Mouse (Mus musculus) gastrocnemius, adult 8-10 months (tissue): Measurements from ENCODE around the gene Ndufs8. TPM values are rescaled to one million over a fixed set of nuclear protein-coding genes. Genes with fewer than 3 reads are reported as not detected.

ENCODE experiments used
- DNase-seq, 2 experiments: peaks; one replicate each; pipeline ENCODE4 v3.0.0; 2022; ENCODE audit warnings: low spot score in 2 of 2
- total RNA-seq, 4 experiments: library from RNA; stranded (reverse); gene quantifications; 2 replicates each; pipeline ENCODE4 v1.2.4; 2022

Ndufs8 gene
- total RNA-seq, 4 experiments from 2014 or later = 222 to 255 (median 235) TPM

- no peak for DNase-seq
Observed at GRCm38 (mm10) chr19:3931716-3932115, 19.1 kb upstream of the Ndufs8 start.

GRCm38 (mm10) chr19:3930262-3931057 is 17.9 kb upstream of the Ndufs8 start:
- DNase-seq = no peak

DNA sequence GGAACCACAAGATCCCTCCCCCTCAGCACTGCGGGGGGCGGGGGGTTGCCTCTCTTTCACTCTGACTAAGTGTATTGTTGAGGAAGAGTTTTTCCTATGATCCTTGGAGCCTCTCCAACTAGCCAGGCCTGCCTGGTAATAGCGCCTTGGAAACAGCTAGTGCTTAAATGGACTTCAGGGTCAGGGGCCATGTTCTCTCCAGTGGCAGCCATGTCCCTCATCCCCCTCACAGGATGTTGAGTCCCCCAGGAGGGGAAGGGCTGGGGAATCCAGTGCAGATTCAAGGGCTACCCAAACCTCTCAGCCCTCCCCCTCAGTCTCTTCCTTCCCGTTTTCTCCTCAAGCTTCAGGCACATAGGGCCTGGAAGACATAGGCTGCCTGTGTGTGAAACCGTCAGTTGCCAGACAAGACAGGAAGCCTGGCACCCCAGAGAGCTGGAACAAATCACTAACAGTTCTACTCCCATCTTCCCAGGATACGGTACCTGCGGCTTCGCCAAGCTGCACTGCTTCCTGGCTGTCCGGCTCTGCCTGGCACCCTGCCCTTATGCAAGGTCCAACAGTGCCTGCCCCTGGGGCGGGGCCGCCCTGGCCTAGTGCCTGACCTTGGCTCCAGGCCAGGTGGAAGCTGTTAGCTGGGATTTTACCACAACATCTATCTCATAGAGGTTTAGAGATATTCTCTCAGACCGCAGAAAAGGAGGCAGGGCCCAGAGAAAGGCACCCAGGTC is 16.8 kb upstream of the Ndufs8 start, which contains the start of gene Aldh3b1:
TSS of gene Aldh3b1 (minus strand) at position 598 of the 731 bp plus-strand sequence.
- DNase-seq = peak; percentile 85 to 89

GRCm38 (mm10) chr19:3928779-3929178 is 16.2 kb upstream of the Ndufs8 start:
- no peak for DNase-seq

DNA sequence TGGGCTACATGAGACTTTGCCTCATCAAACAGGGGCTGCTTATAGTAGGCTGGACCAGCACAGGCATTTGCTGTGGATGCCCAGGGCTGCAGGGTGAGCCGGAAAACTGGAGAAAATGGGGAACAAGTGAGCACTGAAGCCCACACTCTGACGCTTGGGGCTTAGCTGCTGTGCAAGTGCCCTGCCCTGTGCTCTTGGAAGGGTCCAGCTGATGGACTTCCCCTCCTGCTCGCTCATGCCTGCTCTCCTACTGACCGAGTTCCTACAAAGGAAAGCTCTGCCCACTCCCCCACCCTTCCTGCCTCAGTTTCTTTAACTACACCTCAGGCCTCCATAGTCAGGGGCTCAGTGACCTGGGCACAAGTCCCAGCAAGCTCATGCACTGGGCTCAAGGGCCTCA is 15.4 kb upstream of the Ndufs8 start:
- DNase-seq = no peak

DNA sequence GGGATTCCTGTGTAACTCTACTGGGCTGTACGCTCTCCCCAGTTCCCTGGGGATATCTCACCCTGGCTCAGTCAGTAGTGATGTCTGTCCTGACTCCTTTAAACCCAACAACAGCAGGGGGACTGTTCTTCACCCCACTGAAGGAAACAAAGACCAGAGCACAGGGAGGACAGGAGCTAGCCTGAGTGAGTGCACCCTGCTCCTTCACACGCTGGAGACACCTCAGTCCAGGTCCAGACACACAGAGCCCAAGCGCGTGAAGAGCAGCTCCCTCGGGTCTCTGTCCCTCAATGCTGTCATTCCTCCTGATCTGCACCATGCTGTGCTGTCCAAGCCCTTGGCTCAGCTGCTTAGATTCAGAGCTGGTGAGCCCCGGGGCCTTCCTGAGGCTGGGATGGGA is 14.1 kb upstream of the Ndufs8 start:
- DNase-seq = no peak

DNA sequence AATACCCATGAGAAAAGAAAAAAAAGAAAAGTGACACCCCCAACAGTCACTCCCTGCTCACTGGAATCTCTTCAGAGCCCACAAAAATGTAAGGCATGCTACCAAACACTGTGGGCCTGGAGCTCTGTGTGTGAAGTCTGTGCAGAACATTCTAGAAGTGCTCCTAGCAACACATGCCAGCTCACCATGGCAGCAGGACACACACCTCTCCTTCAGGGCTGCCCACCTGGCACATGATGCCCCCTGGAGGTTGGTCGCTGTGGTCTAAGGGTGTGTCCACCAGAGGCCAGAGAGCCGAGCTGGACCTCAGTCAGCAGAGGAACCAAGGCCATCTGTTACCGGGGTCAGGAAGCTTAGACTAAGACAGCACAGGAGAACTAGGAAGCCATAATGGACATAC is 13.7 kb upstream of the Ndufs8 start:
- no peak for DNase-seq

DNA sequence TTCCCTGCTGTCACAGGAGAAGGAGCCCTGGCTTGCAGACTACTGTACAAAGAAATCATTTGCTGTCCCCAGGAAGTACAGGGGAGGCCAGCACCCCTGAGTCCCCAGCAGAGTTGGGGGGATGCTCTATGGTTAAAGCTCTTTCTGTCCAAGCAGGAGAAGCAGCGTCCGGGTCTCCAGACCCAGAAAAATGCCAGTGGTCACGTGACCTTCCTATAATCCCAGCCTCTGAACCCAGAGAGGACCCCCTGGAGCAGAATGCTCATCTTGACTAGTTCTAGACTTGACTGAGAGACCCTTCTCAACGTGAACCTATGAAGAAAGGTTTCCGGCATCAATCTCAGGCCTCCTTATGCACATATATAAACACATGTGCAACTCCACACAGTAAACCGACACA is 13.3 kb upstream of the Ndufs8 start:
- no peak for DNase-seq

DNA sequence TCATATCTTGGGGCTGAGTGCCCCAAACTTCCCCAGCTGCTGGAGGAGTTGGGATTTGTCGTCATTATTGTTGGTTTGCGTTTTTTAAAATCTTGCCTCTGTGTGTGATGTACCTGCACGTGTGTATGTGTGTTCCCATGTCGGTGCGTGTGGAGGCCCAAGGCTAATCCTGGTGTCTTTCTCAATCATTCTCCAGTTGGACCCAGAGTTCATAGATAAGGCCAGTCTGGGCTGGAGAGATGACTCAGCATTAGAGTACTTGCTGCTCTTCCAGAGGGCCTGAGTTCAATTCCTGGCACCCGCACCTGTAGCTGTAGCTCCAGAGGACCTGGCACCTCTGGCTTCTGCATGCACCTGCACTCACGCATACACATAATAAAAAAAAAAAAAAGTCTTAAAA is 12.3 kb upstream of the Ndufs8 start:
- no peak for DNase-seq

GRCm38 (mm10) chr19:3924190-3924589 is 11.6 kb upstream of the Ndufs8 start:
- no peak for DNase-seq

DNA sequence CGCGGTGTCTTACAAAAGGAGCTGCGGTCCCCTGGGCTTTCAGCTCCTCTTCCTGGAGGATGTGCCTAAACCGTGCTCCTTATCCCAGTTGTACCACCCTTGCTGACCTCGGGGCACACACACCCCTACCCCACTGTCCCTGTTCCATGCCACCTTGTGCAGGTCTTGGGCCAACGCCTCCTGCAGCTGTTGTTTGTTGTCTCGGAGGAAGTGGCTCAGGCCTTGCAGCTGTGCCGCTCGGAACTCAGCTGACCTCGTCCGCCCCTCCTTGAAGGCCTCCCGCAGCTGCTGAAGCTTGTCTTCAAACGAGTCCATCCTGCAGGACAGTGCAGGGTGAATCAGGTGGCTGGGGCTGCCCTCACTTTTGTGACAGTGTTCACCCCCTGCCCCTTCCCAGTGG is 11.0 kb upstream of the Ndufs8 start:
- DNase-seq = no peak

DNA sequence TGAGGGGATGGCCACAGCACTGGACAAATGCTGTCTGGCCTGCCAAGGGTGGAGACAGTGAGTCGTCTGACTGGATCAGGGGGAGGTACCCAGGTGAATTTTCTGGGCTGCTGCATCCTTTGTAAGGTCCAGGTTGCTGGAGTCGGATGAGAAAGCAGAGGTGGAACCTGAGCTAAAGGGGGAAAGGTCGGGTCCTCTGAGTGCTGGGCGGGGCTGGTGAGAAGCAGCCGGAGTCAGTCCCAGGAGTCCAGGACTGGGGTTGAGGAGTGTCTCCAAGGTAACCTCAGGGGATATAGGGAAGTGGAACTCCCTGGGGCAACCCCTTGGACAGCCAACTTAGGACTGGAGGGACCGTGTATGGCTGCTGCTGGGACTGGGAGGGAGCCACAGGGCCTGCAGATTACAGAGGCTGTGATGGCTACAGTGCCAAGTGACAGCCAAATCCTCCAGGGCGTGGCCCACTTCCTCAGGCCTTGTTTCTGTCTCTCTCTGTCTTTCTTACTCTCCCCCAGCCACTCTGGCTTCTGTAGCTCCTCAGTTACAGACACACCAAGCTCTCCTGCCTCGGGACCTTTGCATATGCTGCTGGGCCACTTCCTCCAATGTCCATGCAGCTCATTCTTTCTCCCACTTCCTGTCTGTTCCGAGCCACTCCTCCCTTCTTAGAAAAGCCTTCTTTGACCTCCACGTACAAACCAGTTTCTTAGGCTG is 10.2 kb upstream of the Ndufs8 start:
- DNase-seq = no peak

DNA sequence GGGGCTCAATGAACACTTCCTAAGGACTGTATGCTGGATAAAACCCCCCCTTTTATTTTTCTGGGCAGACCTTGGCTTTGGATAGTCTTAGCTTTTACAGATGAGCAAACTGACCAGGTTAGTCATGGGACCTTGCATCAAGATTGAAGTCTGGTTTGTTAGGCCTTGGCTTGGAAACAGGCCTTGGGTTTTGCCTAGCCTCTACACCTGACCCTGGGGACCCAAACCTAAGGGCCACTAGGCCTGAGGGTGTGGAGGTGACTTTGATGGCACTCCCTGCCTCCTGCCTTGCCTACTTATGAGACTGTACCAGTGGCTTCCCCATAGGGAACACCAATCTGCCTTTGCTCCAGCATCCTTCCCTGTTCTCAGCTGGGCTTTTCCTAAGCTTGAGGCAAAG is 7.4 kb upstream of the Ndufs8 start:
- DNase-seq = no peak

DNA sequence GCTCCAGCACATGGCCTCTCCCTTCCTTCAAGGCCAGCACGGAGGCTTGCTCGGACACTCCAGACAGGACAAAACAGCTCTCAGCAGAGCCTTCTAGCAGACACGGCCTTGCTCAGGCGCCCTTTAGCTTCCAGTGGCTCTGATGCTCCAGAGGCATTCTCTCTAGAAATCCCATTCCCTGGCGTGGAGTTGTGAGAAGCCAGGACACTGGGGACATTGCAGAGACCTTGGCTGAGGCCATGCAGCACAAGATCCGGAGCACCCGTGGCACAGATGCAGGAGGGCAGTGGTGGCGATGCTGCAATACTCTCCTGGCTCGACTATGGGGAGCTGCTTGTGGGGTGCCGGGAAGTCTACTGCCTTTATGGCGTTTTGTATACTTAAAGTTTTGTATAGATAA is 4.2 kb upstream of the Ndufs8 start:
- no peak for DNase-seq

DNA sequence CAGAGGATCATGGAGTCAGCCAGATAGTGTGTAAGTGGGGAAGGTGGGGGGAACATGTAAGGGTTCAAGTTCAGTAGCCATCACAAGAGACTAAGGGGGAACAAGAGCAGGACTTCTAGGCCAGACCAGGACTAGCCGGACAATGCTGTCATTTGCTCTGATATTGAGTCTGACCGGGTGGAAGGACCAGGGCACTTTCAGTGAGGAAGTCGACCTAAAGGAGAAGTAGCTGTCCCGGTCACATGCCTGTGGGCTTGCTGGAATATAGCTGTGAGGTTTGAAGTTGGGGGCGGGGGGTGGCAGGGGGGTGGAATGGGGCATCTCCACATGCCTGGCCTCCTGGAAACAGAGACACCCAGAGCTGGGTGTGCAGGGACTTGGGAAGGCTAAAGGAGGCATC is 2.0 kb upstream of the Ndufs8 start:
- no peak for DNase-seq

DNA sequence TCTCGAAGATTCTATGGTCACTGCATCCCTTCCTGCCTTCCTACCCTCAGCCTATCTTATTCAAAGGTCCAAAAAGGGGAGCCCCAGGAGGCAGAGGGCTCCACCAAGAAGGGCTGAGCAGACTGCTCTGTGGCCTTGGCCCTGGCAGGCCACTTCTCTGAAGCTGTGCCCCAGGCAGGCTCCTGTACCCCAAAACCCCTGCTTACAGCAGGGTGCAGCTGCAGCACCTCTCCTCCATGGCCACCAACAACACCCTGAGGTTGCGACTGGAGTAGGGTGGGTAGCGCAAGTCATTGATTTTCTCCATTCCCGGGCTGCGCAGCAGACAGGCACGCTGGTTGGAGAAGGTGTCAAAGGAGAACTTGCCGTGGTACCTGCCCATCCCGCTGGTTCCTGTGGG is 1.1 kb upstream of the Ndufs8 start:
- DNase-seq = no peak

DNA sequence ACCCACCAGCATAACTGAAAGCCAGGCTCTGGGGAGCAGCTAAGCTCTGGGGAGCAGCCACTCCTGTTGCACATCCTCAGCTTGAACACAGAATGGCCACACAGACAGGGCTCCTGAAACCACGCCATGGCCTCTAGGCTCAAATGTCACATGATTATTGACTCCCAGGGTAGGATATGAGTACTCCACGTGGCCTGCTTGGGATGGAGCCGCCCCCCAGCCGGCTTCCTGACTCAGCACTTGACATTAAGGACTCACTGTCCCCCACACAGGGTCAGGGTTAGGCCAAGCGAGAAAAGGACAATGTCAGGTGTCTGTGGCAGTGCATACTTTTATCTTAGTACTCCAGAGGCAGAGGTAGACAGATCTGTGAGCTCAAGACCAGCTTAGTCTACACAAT is 2.4 kb downstream of the Ndufs8 start:
- no peak for DNase-seq

- no peak for DNase-seq
Observed at GRCm38 (mm10) chr19:3907876-3908660, 4.5 kb downstream of the Ndufs8 start.

GRCm38 (mm10) chr19:3906795-3907786 is 5.5 kb downstream of the Ndufs8 start, which contains the start of gene Tcirg1:
TSS of gene Tcirg1 (minus strand) at chr19:3907133.
- DNase-seq = peak; percentile 63 to 72

DNA sequence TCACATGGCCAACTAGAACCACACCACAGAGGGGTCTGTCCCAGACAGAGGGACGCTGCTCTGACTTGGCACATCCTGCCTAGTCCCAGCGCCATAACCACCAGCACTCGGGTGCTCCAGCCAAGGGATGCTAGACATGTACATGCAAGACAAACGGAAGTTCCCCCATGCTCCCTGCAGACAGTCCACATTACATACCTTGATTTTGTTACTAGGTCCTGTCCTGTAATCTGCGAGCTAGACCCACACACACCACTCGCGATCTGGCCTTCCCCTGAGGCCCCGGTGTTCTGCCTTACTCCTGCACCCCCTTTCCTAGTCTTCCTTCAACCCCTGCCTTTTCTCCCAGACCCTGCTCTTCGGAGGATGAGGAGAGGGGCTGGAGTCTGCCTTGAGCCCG is 6.2 kb downstream of the Ndufs8 start:
- no peak for DNase-seq
